Mouse (Mus musculus) layer of hippocampus, adult 11-12 months (tissue): Measurements from ENCODE around the gene Nfkbiz.

Experiments used
- DNase-seq: peaks from one replicate; pipeline ENCODE4 v3.0.0; 2022; ENCODE audit warnings: low spot score

The Nfkbiz gene

GRCm38 (mm10) chr16:55801629-55802028 is 37.1 kb downstream of the Nfkbiz start:
- no peak for DNase-seq

DNA sequence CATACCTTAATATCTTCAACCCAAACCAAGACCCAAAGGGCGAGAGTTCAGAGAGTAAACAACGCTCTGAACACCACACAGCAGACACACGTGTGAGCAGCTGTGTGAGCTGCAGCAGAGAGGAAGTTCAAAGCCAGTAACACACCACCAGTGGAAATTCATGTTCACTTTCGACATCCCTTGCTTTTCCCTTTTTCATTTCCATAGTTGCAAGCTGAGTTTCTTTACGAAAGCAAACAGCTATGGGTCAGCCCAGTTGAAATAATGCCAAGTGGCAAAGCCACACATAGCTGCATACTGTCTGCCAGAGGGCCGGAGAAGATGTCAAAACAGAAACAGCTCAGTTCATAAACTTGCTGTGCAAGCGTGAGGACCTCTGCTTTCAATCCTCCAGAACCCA is 39.9 kb downstream of the Nfkbiz start:
- no peak for DNase-seq

DNA sequence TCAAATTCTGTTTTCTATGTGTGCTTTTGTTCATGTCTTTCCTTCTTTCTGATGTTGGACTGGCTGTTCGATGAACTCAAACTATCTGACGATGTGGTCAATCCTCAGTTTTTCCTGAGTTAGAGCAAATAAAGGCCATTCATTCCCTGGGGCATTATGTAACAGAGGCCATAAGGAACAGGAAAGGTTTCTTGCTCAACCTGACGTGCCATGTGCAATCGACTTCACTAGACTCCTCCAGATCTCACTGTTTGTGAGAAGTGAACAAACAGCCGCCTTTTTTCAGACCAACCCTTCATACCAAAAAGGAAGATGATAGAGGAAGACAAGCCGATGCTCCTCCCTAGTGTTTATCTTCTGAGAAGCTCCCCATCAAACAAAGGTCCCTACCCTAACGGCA is 48.4 kb downstream of the Nfkbiz start:
- DNase-seq = no peak

DNA sequence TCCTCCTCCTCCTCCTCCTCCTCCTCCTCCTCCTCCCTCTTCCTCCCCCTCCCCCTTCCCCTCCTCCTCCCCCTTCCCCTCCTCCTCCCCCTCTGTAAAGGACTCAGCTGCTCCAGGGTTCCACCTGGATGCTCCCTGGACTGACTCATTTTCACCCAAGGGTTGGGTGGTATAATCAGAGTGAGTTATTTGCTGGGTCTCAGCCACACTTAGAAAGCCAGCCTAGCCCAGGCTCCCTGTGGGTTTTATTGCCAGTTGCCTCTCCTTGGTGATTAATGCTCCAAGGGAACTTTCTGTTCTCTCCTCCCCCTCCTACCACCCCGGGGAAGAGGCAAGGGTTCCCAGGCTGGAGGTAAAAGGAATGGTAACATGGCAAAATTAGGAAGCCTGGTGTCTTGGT is 49.4 kb downstream of the Nfkbiz start:
- DNase-seq = no peak

- no peak for DNase-seq
These were observed 50.0 kb downstream of the Nfkbiz start for GRCm38 (mm10) chr16:55788671-55789070.

- no peak for DNase-seq
These were observed 51.2 kb downstream of the Nfkbiz start for GRCm38 (mm10) chr16:55787385-55788072.

DNA sequence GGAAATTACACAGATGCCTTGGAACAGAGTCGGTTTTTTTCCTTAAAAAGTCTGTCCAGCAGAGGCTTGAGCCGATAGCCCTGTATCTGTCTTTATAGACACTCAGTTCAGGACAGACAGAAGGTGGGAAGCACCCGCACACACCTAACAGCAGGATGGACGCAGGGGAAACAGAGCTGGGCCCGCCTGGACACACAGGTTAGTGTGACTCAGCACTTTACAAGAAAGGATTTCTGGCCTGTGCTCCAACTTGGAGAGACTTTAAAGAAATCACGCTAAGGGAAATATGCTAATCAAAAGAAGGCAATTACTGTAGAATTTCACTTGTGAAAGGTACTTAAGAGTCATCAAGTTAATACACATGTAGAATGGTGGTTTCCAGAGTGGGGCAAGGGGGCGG is 54.3 kb downstream of the Nfkbiz start:
- no peak for DNase-seq

- no peak for DNase-seq
These were observed 54.8 kb downstream of the Nfkbiz start for GRCm38 (mm10) chr16:55783923-55784322.

DNA sequence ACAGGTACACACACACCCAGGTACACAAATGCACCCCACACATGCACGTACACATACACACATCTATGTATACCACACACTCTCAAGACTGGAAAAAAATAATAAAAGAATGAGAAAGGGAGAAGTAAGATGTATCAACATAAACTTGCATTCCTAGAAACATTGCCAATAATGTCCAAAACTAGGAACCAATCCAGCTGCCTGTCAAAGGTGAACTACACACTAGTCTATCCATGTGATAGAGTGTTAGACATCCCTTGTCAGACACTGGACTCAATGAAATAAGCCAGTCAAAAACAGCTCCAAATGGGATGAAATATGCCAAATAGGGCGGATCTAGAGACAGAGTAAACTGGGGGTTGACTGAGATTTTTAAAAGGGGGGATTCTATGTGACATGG is 55.8 kb downstream of the Nfkbiz start:
- DNase-seq = no peak

- no peak for DNase-seq
These were observed 56.9 kb downstream of the Nfkbiz start for GRCm38 (mm10) chr16:55781809-55782208.

GRCm38 (mm10) chr16:55780958-55781558 is 57.6 kb downstream of the Nfkbiz start:
- no peak for DNase-seq

DNA sequence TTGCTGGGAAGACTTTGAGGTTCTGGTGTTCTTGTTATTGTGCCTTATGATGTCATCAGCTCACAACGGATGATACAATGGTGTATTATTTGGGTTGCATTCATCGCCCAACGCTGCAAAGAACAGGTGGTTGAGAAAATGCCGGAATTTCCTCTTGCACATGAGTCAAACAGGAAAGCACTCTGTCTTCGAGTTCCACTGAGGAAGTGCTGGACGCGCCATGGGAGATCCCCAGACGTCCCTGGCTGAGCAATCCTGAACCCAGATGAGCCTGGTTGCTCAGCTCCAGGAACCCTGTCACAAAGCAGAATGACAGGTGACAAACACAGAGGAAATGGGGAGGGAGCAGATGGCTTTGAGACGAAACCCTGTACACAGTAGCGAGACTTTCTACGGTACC is 62.4 kb downstream of the Nfkbiz start:
- DNase-seq = no peak

- no peak for DNase-seq
These were observed 68.5 kb downstream of the Nfkbiz start for GRCm38 (mm10) chr16:55770247-55770646.
